Mouse (Mus musculus) neural tube, embryonic 14.5 days (tissue): ENCODE results near the gene Gm20388. TPM values are rescaled to one million over a fixed set of nuclear protein-coding genes. Genes with fewer than 3 reads are reported as not detected.
"Not testable (repeated sequence)": the region's sequence is repeated elsewhere in the genome, so short reads cannot be mapped to it uniquely, and the experiment has no call there.

ENCODE experiments used
- ATAC-seq: fragments of 200-750 bp; cut with Nextera tagmentation; 2 replicates; pipeline ENCODE4 v1.8.0; 2017; ENCODE audit warnings: low read depth, mild to moderate bottlenecking, moderate TSS enrichment, moderate library complexity
- H3K27ac ChIP-seq: fragments of 300-500 bp; sonication (generic); 2 replicates; pipeline ENCODE4 v1.5.1; 2014; ENCODE audit warnings: low read depth, mild to moderate bottlenecking, control low read depth, low read length, moderate library complexity, mixed read lengths
- H3K27me3 ChIP-seq: fragments of 300-500 bp; sonication (generic); 2 replicates; pipeline ENCODE4 v1.6.1; 2014; ENCODE audit warnings: low read length; ENCODE audit not compliant: control insufficient read depth, insufficient read depth
- H3K36me3 ChIP-seq: fragments of 300-500 bp; sonication (generic); 2 replicates; pipeline ENCODE4 v1.6.1; 2014; ENCODE audit warnings: low read length, mixed read lengths; ENCODE audit not compliant: control insufficient read depth, insufficient read depth
- H3K4me1 ChIP-seq: fragments of 300-500 bp; sonication (generic); 2 replicates; pipeline ENCODE4 v1.6.1; 2014; ENCODE audit warnings: low read length; ENCODE audit not compliant: control insufficient read depth, insufficient read depth
- H3K4me2 ChIP-seq: fragments of 300-500 bp; sonication (generic); 2 replicates; pipeline ENCODE4 v1.6.1; 2014; ENCODE audit warnings: mild to moderate bottlenecking, low read depth, low read length, control low read depth
- H3K4me3 ChIP-seq: fragments of 300-500 bp; sonication (generic); 2 replicates; pipeline ENCODE4 v1.5.1; 2014; ENCODE audit warnings: low read depth, low read length, control low read depth, mixed read lengths
- H3K9ac ChIP-seq: fragments of 300-500 bp; sonication (generic); replicated peaks from 2 replicates; pipeline ENCODE4 v1.6.1; 2014; ENCODE audit warnings: low read depth, mild to moderate bottlenecking, control low read depth, low read length, mixed read lengths
- H3K9me3 ChIP-seq: fragments of 300-500 bp; sonication (generic); 2 replicates; pipeline ENCODE4 v1.6.1; 2016; ENCODE audit warnings: low read length; ENCODE audit not compliant: control insufficient read depth
- WGBS: fragments of 180-500 bp; shearing (Covaris S2); extraction: QIAGEN DNeasy Blood & Tissue Kit; methylation state at CpG from one replicate; pipeline ENCODE4 v1.1.7; 2014; 5-methylcytosine and 5-hydroxymethylcytosine counted together
- polyA plus RNA-seq: library from polyadenylated mRNA; unstranded; fragments of >200 nt; fragmentation: Nextera tagmentation; extraction: Ambion mirVana; gene quantifications from 2 replicates; pipeline ENCODE4 v1.2.1, GENCODE M21; 2014

Gene Gm20388
- polyA plus RNA-seq, 1 experiment from 2014 or later: 10.3 TPM

GRCm38 (mm10) chr8:120327131-120327554 is 416.5 kb downstream of the Gm20388 start:
- WGBS: 71% methylated on average over 3 of the region's 3 CpGs
- Histone ChIP-seq H3K4me1 (peaks cover 22% of the 10 kb centered on the region), H3K4me2 (no peak overlapping the region), H3K9ac (no peak overlapping the region), H3K4me3 (no peak overlapping the region), H3K36me3 (no peaks in the 10 kb centered on the region), H3K9me3 (no peaks in the 10 kb centered on the region), H3K27ac (no peak overlapping the region), H3K27me3 (no peaks in the 10 kb centered on the region)
- no peak for ATAC-seq

DNA sequence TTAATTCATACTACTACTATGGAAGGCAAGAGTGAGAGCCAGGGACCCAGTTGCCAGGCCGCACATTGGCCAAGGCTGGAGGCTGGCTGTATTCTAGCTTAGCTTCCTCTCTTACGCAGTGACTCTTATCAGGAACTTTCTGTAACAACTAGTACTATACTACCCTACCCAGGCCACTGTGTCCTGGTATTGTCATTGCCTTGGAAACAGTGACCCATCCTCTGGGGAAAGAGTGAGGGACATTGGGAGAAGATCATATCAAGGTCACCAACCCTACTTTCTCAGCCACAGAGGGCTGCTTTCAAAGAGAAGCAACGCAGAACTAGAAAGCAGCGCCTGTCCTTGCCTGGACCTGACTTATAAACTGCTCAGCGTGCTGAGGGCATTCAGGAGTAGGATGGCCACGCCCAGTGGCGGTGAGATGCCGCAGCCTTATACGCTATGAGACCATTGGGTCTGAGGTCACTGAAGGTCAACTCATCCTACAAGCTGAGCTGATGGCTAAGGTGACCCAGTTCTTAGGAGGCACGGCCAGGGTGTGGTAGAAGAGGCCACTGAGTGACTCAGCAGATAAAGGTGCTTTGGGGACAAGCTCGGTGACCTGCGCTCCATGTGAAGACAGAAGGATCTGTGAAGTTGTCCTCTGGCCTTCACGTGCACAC is 417.9 kb downstream of the Gm20388 start:
- H3K9ac ChIP-seq: no peak overlapping the region
- H3K9me3 ChIP-seq: no peaks in the 10 kb centered on the region
- H3K4me1 ChIP-seq: peaks cover 11% of the 10 kb centered on the region
- no peaks in the 10 kb centered on the region for H3K27me3 ChIP-seq
- no peak overlapping the region for H3K4me3 ChIP-seq
- no peak for ATAC-seq
- no peak overlapping the region for H3K4me2 ChIP-seq
- H3K27ac ChIP-seq: no peak overlapping the region
- 86% methylated on average over 13 of the region's 13 CpGs for WGBS
- H3K36me3 ChIP-seq: no peaks in the 10 kb centered on the region

GRCm38 (mm10) chr8:120329030-120329748 is 418.5 kb downstream of the Gm20388 start:
- no peak overlapping the region for H3K4me2 ChIP-seq
- no peak overlapping the region for H3K4me3 ChIP-seq
- WGBS: 78% methylated on average over 11 of the region's 11 CpGs
- no peak overlapping the region for H3K27ac ChIP-seq
- H3K27me3 ChIP-seq: no peaks in the 10 kb centered on the region
- ATAC-seq: peak; percentile 42; the same call in 1 of the 2 replicates
- H3K4me1 ChIP-seq: peaks cover 11% of the 10 kb centered on the region
- H3K36me3 ChIP-seq: no peaks in the 10 kb centered on the region
- no peak overlapping the region for H3K9ac ChIP-seq
- H3K9me3 ChIP-seq: no peaks in the 10 kb centered on the region

DNA sequence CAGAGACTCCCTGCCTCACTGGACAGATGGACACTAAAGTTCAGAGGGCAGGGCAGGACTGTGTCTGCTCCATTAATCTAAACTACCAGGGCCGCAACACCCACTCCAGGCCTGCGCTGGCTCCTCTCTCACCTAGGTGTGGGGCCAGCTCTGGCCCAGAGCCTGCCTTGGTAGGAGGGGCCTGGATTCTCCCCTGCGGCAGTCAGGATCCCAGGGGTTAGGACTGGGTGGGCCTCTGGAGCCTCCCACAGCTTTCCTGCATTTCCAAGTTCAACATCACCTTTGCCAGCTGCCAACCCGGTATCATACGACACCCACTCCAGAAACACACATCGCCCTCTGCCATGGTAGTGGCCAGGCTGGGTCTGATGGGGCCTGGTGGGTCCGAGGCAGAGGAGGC is 420.4 kb downstream of the Gm20388 start:
- ATAC-seq: no peak
- no peak overlapping the region for H3K9ac ChIP-seq
- no peaks in the 10 kb centered on the region for H3K36me3 ChIP-seq
- no peak overlapping the region for H3K27ac ChIP-seq
- H3K4me3 ChIP-seq: no peak overlapping the region
- H3K4me2 ChIP-seq: no peak overlapping the region
- H3K27me3 ChIP-seq: no peaks in the 10 kb centered on the region
- H3K9me3 ChIP-seq: no peaks in the 10 kb centered on the region
- 85% methylated on average over 7 of the region's 7 CpGs for WGBS
- H3K4me1 ChIP-seq: peaks cover 24% of the 10 kb centered on the region

GRCm38 (mm10) chr8:120332379-120333229 is 422.0 kb downstream of the Gm20388 start:
- H3K4me2 ChIP-seq: no peak overlapping the region
- H3K9me3 ChIP-seq: no peaks in the 10 kb centered on the region
- H3K27ac ChIP-seq: no peak overlapping the region
- H3K9ac ChIP-seq: no peak overlapping the region
- peaks cover 27% of the 10 kb centered on the region for H3K4me1 ChIP-seq
- ATAC-seq: no peak
- no peaks in the 10 kb centered on the region for H3K36me3 ChIP-seq
- no peak overlapping the region for H3K4me3 ChIP-seq
- no peaks in the 10 kb centered on the region for H3K27me3 ChIP-seq
- 68% methylated on average over 16 of the region's 16 CpGs for WGBS

GRCm38 (mm10) chr8:120333681-120334080 is 423.0 kb downstream of the Gm20388 start:
- Histone ChIP-seq H3K4me2 (no peak overlapping the region), H3K9me3 (no peaks in the 10 kb centered on the region), H3K4me1 (peaks cover 27% of the 10 kb centered on the region), H3K9ac (no peak overlapping the region), H3K4me3 (no peak overlapping the region), H3K27me3 (no peaks in the 10 kb centered on the region), H3K36me3 (no peaks in the 10 kb centered on the region), H3K27ac (no peak overlapping the region)
- no peak for ATAC-seq
- WGBS: 89% methylated on average over 4 of the region's 4 CpGs

DNA sequence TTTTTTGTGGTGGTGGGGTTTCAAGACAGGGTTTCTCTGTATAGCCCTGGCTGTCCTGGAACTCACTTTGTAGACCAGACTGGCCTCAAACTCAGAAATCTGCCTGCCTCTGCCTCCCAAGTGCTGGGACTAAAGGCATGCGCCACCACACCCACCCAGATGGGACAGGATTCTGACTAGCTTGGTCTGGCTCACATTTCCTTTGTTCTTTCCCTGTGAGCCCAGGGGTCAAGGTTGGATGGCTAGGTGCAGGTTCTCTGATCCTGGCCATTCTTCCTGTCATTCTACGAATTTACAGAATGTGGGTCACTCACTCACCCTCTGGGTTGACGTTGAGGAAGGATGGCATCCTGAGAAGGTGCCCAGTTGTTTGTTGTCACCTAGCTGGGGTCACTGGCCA is 423.6 kb downstream of the Gm20388 start:
- H3K4me2 ChIP-seq, H3K27me3 ChIP-seq, H3K4me3 ChIP-seq, H3K9me3 ChIP-seq, H3K36me3 ChIP-seq, H3K9ac ChIP-seq, ATAC-seq: not testable (repeated sequence)
- peak overlapping the region; percentile 84 for H3K27ac ChIP-seq
- H3K4me1 ChIP-seq: peaks cover 25% of the 10 kb centered on the region
- 69% methylated on average over 3 of the region's 3 CpGs for WGBS

- ATAC-seq: peak; percentile 47; the same call in 1 of the 2 replicates
- WGBS: 2% methylated on average over 4 of the region's 5 CpGs
These were observed 424.2 kb downstream of the Gm20388 start for GRCm38 (mm10) chr8:120334878-120335261.

More at GRCm38 (mm10) chr8:120334878-120335261, 424.2 kb downstream of the Gm20388 start:
- Histone ChIP-seq H3K4me2 (no peak overlapping the region), H3K9me3 (no peaks in the 10 kb centered on the region), H3K36me3 (no peaks in the 10 kb centered on the region), H3K4me3 (no peak overlapping the region), H3K4me1 (peaks cover 23% of the 10 kb centered on the region), H3K9ac (no peak overlapping the region), H3K27me3 (no peaks in the 10 kb centered on the region), H3K27ac (peak overlapping the region; percentile 84)
